Mouse (Mus musculus) left cerebral cortex, adult 8-10 months (tissue): ENCODE measurements around the gene Lamb2. TPM values are rescaled to one million over a fixed set of nuclear protein-coding genes. Genes with fewer than 3 reads are reported as not detected.

ENCODE experiments used
- DNase-seq, 2 experiments: peaks; one replicate each; pipeline ENCODE4 v3.0.0; 2022; ENCODE audit warnings: low spot score in 2 of 2
- total RNA-seq, 4 experiments: library from RNA; stranded (reverse); gene quantifications; 2 replicates each; pipeline ENCODE4 v1.2.4; 2022

The Lamb2 gene
- total RNA-seq, 4 experiments from 2014 or later, result 28.0 to 35.7 (median 30.8) TPM

DNA sequence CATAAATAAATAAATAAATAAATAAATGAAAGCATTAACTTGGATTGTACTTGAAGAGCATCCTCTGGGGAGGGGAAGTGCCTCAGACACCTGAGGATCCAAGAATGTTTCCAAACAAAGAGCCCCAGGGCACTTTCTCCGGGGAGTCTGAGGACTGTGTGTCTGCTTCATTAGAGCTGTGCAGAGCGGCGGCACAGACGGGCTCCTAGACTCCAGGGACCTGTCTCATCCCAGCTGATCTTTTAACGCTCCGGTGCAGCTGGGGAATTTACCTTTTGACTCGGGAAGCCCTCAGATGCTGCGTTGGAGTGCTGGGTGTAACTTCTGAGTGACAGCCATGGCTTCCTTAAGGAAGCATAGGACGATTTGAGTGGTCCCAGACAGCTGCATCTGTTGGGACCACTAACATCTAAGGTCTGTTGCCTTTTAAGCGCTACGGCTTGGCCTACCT lies 18.3 kb upstream of the Lamb2 start, which contains the start of gene Klhdc8b:
TSS of gene Klhdc8b (minus strand) at position 401 of the 451 bp plus-strand sequence.
- DNase-seq, result no peak

GRCm38 (mm10) chr9:108461675-108462074 lies 17.9 kb upstream of the Lamb2 start:
- no peak for DNase-seq

DNA sequence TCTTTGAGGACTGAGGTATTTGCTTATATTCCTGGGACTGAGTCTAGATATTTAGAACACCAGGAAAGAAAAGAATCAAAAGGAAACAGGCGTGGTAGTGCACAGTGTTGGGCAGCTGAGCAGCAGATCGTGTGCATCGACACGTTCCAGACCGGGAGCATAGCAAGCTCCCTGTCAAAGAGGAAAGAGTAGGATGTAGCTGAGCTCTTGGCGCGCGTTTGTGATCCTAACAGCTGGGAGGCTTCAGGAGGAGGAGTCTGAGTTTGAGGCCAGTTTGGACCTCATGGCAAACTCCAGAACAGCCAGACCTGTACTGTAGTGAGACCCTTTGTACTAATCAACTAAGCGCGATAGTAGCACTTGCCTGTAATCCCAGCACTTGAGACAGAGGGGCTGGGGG lies 17.3 kb upstream of the Lamb2 start:
- DNase-seq, result no peak

DNA sequence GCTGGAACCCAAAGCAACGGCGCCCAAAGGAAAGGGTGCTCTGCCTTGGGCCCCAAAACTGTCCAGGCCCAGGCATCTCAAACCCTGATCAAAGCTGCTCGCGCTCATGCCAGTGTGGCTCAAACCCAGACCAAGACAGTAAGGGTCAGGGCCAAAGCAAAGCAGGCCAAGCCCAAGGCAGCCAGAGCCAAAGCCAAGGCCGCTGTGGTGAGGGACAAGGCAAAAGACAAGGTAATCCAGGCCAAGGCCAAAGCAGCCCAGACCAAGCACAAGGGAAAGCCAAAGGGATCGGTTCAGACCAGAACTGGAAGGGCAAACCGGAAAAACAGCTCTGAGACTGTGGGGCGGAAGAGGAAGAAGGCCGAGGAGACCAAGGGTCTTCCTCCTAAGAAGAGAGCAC lies 15.8 kb upstream of the Lamb2 start:
- DNase-seq, result no peak

DNA sequence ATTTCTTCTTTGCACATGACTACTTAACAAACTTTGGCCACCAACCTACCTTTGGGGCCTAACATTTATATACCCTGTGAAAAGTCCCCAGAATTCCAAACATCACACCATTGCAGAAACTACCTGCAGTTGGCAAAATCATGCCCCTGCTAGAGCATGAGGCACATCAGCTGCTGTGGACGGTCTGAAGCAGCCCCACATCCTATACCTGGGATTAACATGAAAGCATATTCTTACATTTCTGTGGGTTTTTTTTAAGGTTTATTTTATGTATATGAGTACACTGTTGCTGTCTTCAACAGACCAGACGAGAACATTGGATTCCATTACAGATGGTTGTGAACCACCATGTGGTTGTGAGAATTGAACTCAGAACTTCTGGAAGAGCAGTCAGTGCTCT lies 13.3 kb upstream of the Lamb2 start:
- no peak for DNase-seq

DNA sequence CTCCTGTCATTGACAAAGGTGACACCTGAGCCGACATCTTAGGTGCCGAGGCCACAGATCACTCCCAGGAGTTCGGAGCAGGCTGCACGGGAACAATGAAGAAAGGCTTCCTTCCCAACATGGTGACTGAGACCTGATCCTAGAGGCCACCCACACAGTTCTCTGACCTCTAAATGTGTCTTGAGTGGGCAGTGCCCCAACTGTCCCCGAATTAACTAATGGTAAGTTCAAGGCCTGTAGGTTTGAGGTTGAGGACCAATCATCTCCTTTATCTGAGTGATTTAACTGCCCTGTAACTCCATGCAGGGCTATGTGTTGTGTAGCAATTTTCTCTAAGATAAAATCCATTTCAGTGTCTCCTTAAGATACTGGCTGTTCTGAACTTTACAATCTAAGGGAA lies 10.1 kb upstream of the Lamb2 start:
- DNase-seq, result no peak

DNA sequence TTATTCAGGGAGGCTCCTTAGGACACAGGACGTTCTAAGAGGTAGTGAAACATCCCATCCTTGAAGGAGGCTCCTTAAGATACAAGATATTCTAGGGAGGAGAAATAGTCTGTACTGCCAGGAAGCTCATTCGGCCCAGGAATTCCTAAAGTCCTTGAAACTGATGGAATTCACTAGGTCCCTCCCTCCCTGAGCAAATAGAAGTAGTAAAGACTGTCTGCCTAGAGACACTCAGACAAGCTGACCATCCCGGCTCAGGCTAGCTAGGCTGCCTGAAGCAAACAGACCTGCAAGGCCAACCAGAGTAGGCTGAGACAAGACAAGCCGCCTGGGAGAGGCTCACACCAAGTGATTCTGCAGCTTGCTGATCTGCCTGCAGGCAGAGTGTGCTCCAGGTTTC lies 9.7 kb upstream of the Lamb2 start:
- no peak for DNase-seq

DNA sequence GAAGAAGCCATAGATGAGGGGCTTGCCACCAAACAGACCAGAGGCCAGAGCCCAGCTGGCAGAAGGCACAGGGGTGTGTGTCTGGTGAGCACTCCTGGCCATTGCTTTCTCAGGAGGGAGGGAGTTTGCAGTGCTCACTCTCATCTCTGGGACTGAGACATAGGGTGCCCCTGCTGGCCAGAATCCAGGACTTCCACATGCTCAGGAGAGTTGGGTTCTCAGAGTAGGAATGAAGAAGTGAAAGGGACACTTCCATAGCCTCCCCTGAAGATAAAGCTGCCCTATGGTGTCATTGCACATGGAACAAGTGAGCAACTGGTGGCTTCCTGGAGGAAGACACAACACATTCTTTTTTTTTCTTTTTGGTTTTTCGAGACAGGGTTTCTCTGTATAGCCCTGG lies 5.0 kb upstream of the Lamb2 start:
- no peak for DNase-seq

DNA sequence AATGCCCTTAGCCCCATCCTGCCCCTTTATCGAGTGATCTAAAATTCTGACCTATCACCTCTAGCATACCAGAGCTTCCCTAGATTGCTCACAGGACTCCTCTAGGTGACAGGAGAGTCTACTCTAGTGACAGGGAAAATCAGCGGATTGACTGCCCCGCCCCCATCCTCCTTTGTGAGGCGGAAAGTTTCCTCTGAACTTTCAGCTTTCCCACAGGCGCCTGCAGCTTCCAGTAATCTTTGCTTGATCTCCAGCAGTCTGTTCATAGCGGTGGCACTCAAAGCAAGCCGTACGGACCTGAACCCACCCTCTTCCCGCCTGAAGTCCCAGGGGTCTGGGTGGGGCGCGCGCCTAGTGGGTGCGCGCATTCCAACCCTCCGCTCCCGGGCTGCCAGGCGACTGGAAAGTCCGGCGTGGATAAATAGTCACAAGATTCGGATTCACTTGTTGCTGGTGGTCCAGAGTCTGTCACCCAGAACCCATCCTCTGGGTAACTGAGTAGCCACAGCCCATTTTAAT lies 839 bp upstream of the Lamb2 start:
- DNase-seq, result no peak

DNA sequence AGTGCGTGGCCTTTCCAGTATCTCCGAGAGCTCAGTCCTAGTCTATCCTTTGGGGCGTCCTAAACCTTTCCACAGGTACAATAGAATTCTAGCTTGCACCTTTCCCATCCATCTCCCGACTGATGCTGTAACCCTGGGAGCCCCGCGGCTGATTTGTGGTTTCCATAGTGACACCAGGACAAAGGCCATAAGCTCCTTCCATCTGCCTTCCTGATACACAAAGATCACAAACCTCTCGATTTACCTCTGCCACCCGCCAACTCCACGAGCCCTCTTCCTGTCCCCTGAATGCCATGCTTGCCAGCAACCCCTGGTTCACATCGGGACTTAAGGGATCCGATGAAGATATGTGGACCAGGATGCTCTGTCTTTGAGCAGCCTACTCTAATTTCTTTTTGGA lies 295 bp upstream of the Lamb2 start:
- DNase-seq, result no peak

- no peak for DNase-seq
Observed at GRCm38 (mm10) chr9:108480813-108481519, 1.4 kb downstream of the Lamb2 start.

- no peak for DNase-seq
Observed at GRCm38 (mm10) chr9:108481520-108482210, 2.1 kb downstream of the Lamb2 start.

DNA sequence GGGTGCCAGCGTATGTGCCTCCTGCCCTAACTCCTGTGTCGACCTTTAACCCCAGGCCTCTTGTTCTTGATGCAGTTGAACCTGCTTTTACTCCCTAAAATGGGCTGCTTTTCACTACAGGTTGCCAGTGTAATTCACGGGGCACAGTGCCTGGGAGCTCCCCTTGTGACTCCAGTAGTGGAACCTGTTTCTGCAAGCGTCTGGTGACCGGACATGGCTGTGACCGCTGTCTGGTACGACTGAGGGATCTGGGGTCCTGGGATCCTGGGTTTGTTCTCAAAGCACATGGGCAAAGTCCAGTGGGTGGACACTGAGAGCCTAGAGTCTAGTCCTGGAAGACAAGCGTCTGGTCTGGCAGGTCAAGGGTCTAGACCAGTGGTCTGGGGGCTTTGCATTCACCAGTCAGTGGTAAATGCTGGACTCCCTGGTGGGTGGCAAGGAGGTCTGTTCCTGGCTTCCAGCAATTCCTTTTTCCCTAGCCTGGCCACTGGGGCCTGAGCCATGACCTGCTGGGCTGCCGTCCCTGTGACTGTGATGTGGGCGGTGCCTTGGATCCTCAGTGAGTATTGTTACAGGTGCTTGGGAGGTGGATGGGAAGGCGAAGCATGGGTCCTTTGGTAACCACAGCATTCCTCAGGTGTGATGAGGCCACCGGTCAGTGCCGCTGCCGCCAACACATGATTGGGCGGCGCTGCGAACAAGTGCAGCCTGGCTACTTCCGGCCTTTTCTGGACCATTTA lies 3.7 kb downstream of the Lamb2 start:
- DNase-seq, result no peak

GRCm38 (mm10) chr9:108484021-108484420 lies 4.5 kb downstream of the Lamb2 start:
- DNase-seq, result no peak

DNA sequence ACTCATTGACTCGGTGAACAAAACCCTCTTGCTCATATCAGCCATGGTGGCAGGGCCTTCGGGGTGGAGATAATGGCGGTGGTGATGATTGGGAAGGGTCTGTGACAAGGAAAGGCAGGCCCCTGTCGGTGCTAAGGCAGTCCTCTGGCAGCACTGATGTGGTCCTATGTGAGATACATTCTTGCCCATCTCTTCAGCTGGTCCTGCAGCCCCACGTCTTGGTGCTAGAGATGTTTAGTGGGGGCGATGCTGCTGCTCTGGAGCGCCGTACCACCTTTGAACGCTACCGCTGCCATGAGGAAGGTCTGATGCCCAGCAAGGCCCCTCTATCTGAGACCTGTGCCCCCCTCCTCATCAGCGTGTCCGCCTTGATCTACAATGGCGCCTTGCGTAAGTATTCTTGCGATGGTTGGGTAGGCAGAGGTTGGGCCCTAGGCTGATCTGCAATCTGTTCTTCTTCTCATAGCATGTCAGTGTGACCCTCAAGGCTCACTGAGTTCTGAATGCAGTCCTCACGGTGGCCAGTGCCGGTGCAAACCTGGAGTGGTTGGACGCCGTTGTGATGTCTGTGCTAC lies 5.9 kb downstream of the Lamb2 start:
- DNase-seq, result no peak

DNA sequence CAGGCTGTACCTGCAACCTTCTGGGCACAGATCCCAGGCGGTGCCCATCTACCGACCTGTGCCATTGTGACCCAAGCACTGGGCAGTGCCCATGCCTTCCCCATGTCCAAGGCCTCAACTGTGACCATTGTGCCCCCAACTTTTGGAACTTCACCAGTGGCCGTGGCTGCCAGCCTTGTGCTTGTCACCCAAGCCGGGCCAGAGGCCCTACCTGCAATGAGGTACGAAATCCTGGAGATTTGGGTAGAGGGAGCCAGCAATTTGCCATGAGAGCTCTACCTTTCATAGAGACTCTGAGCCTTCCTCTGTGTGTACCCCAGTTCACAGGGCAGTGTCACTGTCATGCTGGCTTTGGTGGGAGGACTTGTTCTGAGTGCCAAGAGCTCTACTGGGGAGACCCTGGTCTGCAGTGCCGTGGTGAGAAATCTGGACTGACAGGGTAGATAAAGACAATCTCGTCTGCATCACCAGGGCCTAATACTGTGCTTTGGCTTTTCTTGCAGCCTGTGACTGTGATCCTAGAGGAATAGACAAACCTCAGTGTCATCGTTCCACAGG lies 7.5 kb downstream of the Lamb2 start:
- no peak for DNase-seq

- DNase-seq, result no peak
Observed at GRCm38 (mm10) chr9:108488403-108488802, 8.9 kb downstream of the Lamb2 start.

DNA sequence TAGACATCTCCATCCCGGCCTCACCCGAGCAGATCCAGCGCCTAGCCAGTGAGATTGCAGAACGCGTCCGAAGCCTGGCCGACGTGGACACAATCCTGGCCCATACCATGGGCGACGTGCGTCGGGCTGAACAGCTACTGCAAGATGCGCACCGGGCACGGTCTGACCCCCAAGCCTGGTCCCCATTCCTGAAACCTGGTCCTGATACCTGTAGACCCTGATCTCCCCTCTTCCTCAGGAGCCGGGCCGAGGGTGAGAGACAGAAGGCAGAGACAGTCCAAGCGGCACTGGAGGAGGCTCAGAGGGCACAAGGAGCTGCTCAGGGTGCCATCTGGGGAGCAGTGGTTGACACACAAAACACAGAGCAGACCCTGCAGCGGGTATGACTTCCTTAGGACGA lies 9.7 kb downstream of the Lamb2 start:
- DNase-seq, result no peak

- no peak for DNase-seq
Observed at GRCm38 (mm10) chr9:108489702-108490558, 10.4 kb downstream of the Lamb2 start.

DNA sequence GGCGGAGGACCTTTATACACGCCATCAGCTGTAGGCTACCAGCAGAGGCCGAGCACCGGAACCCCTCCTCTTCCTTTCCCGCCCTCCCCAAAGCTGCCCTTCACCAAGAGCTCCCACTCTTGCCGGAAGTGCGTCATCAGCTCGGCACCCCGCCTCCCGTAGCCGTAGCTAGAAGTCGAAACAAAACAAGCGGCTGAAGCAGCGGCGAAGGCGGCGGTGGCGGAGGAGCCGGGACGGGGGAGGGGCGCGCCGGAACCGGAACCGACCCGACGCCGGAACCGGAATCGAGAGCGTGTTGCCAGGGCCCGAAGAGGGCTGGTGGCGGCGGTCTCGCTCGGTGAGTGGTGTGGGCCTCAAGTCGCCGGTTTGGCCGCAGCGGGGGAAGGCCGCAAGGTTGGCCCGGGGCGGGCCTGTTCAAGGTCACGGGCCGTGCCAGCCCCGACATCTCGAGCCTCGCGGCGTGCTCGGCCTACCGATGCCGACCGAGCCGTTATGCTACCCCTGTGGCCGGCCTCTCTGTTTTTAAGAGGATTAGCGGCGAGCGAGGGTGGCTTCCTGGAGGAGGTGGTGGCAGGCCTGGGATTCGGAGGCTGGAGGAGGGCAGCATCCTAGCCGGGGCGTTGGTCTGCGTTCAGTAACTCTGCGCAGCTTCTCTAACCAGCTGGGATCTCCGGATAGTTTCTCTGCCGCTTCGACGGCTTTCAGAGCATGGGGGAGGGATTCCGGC lies 11.2 kb downstream of the Lamb2 start, which contains the start of gene Usp19:
TSS of gene Usp19 (plus strand) at position 44 of the 727 bp plus-strand sequence.
- DNase-seq, result peak; percentile 76 to 97
